In genomic region chr6:124744755-124745321, GRCm38 (mm10) we compare ENCODE assay signal across 8 mouse cellular contexts. TPM values are rescaled to one million over a fixed set of nuclear protein-coding genes. Genes with fewer than 3 reads are reported as not detected.
A peak's percentile ranks its signal among the peaks of the same experiment; 100 is the strongest.
DNase-seq lines count a peak whose midpoint lies in the region; ATAC-seq lines count a peak whose summit lies in the region.

No protein-coding gene starts in this region.

- WGBS in forebrain, embryonic 16.5 days, result 64% methylated on average over 26 of the region's 26 CpGs
- WGBS in liver, embryonic 13.5 days (ENCODE audit: insufficient replicate concordance), result 69% methylated on average over 26 of the region's 26 CpGs

- H3K4me2 ChIP-seq in forebrain, embryonic 16.5 days (ENCODE audit: low read length), result peak overlapping the region; percentile 75
- peak overlapping the region; percentile 100 for H3K4me2 ChIP-seq in liver, embryonic 13.5 days

- ATAC-seq in forebrain, embryonic 16.5 days, result no peak
- ATAC-seq in liver, embryonic 13.5 days (ENCODE audit: low read depth), result no peak

- peak overlapping the region; percentile 50 for H3K4me3 ChIP-seq in forebrain, embryonic 16.5 days (replicated peaks; ENCODE audit: low read length)
- peak overlapping the region; percentile 71 for H3K4me3 ChIP-seq in liver, embryonic 13.5 days (replicated peaks)

- H3K36me3 ChIP-seq in forebrain, embryonic 16.5 days (ENCODE audit: control insufficient read depth, insufficient read depth), result peaks cover 15% of the 10 kb centered on the region
- peaks cover 16% of the 10 kb centered on the region for H3K36me3 ChIP-seq in liver, embryonic 13.5 days

- no peaks in the 10 kb centered on the region for H3K9me3 ChIP-seq in forebrain, embryonic 16.5 days (ENCODE audit: control insufficient read depth, low read length)
- H3K9me3 ChIP-seq in liver, embryonic 13.5 days (replicated peaks), result no peaks in the 10 kb centered on the region

- peak; percentile 62 for DNase-seq in layer of hippocampus, adult 11-12 months (ENCODE audit: low spot score)
- no peak for DNase-seq in layer of hippocampus, postnatal 10 days (ENCODE audit: low spot score in 2 of 2)
- DNase-seq in cerebellum, adult 11 months, result peak; percentile 70
- no peak for DNase-seq in liver, embryonic 13.5 days
- DNase-seq in embryo, embryonic 9.5 days (ENCODE audit: extremely low spot score), result no peak
- no peak for DNase-seq in urinary bladder, postnatal 10 days (ENCODE audit: low spot score)
- no peak for DNase-seq in urinary bladder, postnatal 4 days (ENCODE audit: low spot score in 2 of 2)

- no peaks in the 10 kb centered on the region for H3K27me3 ChIP-seq in forebrain, embryonic 16.5 days (replicated peaks; ENCODE audit: control insufficient read depth, insufficient read depth, low read length)
- H3K27me3 ChIP-seq in liver, embryonic 13.5 days, result no peaks in the 10 kb centered on the region

- peaks cover 26% of the 10 kb centered on the region for H3K4me1 ChIP-seq in forebrain, embryonic 16.5 days (replicated peaks; ENCODE audit: control insufficient read depth, insufficient read depth, low read length)
- peaks cover 40% of the 10 kb centered on the region for H3K4me1 ChIP-seq in liver, embryonic 13.5 days (replicated peaks)

- H3K9ac ChIP-seq in forebrain, embryonic 16.5 days (replicated peaks; ENCODE audit: low read depth, low read length), result peak overlapping the region; percentile 74
- H3K9ac ChIP-seq in liver, embryonic 13.5 days, result peak overlapping the region; percentile 70

- peak overlapping the region; percentile 71 for H3K27ac ChIP-seq in forebrain, embryonic 16.5 days (ENCODE audit: low read length)
- H3K27ac ChIP-seq in liver, embryonic 13.5 days, result peak overlapping the region; percentile 47; the same call in 1 of the 2 replicates

RNA-seq across cellular contexts. Expression of gene Grcc10, which starts 3.7 kb away (rescaled TPM):
- 100 to 1,000 TPM; 329 to 345 TPM for total RNA-seq in layer of hippocampus, postnatal 10 days (2021)
- polyA plus RNA-seq in forebrain, embryonic 16.5 days (2015; fragmentation: Nextera tagmentation; extraction: Ambion mirVana), result 614 and 641 TPM in 2 replicates
- polyA plus RNA-seq in liver, embryonic 13.5 days (2015; fragmentation: Nextera tagmentation; extraction: Ambion mirVana), result 77.7 and 80.2 TPM in 2 replicates

RNA-seq across cellular contexts. Expression of gene Ptpn6, which starts 6.3 kb away (rescaled TPM):
- 1 to 10 TPM; 4.3 to 5.3 TPM for total RNA-seq in layer of hippocampus, postnatal 10 days (2021)
- polyA plus RNA-seq in forebrain, embryonic 16.5 days (2015; fragmentation: Nextera tagmentation; extraction: Ambion mirVana), result 3.3 and 4.5 TPM in 2 replicates
- polyA plus RNA-seq in liver, embryonic 13.5 days (2015; fragmentation: Nextera tagmentation; extraction: Ambion mirVana), result 28.7 and 29.5 TPM in 2 replicates

RNA-seq across cellular contexts. Expression of gene Gm45234, which starts 11.0 kb away (rescaled TPM):
- not detected for total RNA-seq in layer of hippocampus, postnatal 10 days (2021)
- not detected in 2 replicates for polyA plus RNA-seq in forebrain, embryonic 16.5 days (2015; fragmentation: Nextera tagmentation; extraction: Ambion mirVana)
- polyA plus RNA-seq in liver, embryonic 13.5 days (2015; fragmentation: Nextera tagmentation; extraction: Ambion mirVana), result not detected in 2 replicates

RNA-seq across cellular contexts. Expression of gene Atn1, which starts 11.5 kb away (rescaled TPM):
- 100 to 1,000 TPM; 138 to 150 TPM for total RNA-seq in layer of hippocampus, postnatal 10 days (2021)
- 23.4 and 27.0 TPM in 2 replicates for polyA plus RNA-seq in forebrain, embryonic 16.5 days (2015; fragmentation: Nextera tagmentation; extraction: Ambion mirVana)
- polyA plus RNA-seq in liver, embryonic 13.5 days (2015; fragmentation: Nextera tagmentation; extraction: Ambion mirVana), result 1.5 and 1.8 TPM in 2 replicates

RNA-seq across cellular contexts. Expression of gene Eno2, which starts 24.6 kb away (rescaled TPM):
- 100 to 1,000 TPM; 476 to 480 TPM for total RNA-seq in layer of hippocampus, postnatal 10 days (2021)
- polyA plus RNA-seq in forebrain, embryonic 16.5 days (2015; fragmentation: Nextera tagmentation; extraction: Ambion mirVana), result 44.9 and 63.3 TPM in 2 replicates
- 0.32 and 0.42 TPM in 2 replicates for polyA plus RNA-seq in liver, embryonic 13.5 days (2015; fragmentation: Nextera tagmentation; extraction: Ambion mirVana)

Comparison
In these comparisons a context has a peak if more than half of its experiments do, and no peak if none do; other contexts are left out.
1. DNase-seq: peak in layer of hippocampus, adult 11-12 months (single experiment) and cerebellum, adult 11 months (single experiment); none in layer of hippocampus, postnatal 10 days (0 of 2), liver, embryonic 13.5 days (single experiment), embryo, embryonic 9.5 days (single experiment), urinary bladder, postnatal 10 days (single experiment) and urinary bladder, postnatal 4 days (0 of 2).